Mouse (Mus musculus): ENCODE data around the gene Slc52a3.

GRCm38 (mm10) chr2:152000291-152000679, 4.0 kb downstream of the Slc52a3 start:
- TF ChIP-seq CTCF (IDR thresholded peaks at IDR 0.05; ENCODE audit: low read depth, low read length) = no peak
- no peak for TF ChIP-seq GATA1 (IDR thresholded peaks at IDR 0.05; ENCODE audit: borderline replicate concordance, low read length)
- no peak for TF ChIP-seq POLR2AphosphoS5 (IDR thresholded peaks at IDR 0.05; ENCODE audit: insufficient replicate concordance, low read depth, low read length)
- no peak for TF ChIP-seq TAL1 (conservative IDR thresholded peaks at IDR 0.05; ENCODE audit: low read depth, low read length)

All from G1E (cell line).